Mouse (Mus musculus) adrenal gland, postnatal 36 days (tissue): ENCODE results near the gene Mien1. TPM values are rescaled to one million over a fixed set of nuclear protein-coding genes. Genes with fewer than 3 reads are reported as not detected.

Source experiments
- DNase-seq, 2 experiments: peaks; one replicate each; pipeline ENCODE4 v3.0.0; 2021; ENCODE audit warnings: mixed read lengths in 1 of 2
- total RNA-seq, 2 experiments: library from RNA; stranded (reverse); gene quantifications; 2 replicates each; pipeline ENCODE4 v1.2.3; 2021

Mien1 gene
- total RNA-seq, 2 experiments from 2014 or later: 84.0 to 84.2 TPM

DNA sequence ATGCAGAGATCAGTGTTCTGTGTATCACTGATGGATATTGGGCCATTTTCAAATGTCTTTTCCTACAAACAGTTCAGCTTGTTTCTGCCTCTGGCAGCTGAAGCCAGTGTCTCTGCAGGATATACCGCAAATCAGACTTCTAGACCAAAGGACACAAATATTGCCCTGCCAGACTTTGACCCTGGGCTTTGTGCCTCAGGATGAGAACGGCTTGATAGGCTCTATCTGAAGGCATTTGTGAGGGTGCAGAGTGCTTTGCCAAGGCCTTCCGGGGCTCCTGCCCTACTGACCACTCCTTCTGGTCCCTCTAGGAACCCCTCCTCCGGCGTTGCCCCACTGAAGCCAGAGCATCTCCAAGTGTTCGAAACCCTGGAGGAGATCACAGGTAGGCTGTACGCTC, 12.2 kb downstream of the Mien1 start:
- DNase-seq: no peak

DNA sequence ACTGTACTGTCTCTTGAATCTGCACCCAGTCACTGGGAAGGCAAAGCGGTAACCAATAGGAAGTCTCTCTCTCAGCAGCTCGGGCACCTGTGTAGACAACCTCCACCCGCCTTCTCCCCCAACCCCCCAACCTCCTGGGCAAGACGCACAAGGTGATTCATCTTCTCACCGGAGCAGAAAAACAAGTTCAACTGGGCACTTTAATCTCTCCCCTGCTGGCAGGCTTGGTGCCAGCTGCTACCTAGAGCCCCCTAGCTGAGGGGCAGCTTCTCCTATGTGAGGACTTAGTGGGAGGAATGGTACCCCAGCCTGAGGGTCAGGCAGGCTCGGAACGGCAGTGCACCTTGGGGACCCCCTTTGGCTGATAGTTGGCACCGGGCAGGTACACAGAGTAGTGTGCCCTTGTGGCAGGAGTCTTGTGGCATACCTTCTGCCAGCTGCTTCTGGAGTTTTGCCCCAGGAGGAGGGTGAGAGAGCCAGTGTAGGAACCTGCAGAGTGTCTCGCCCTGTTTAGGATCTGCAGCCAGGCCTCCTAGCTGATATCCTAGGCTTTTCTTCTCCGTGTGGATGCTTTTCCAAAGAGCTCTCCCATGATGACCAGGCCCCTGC, 19.7 kb downstream of the Mien1 start:
- no peak for DNase-seq

DNA sequence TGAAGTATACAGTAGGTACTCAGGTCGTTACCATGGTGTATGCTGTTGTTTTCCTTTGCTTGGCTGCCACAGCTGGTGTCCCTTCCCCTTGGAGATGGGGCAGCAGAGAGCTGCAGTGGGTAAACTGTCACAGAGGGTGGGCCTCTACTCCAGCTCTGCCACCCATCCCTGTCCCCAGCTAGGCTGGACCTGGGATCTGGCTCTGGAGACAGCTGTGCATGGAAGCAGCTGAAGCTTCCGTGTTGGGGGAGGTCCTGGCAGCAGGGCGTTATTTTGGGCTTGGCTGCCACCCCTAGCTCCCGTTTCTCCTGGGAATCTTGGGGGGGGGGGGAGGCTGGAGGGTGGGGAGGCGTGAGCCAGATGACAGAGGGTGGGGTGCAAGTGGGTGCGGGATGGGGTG, 20.5 kb downstream of the Mien1 start:
- no peak for DNase-seq

DNA sequence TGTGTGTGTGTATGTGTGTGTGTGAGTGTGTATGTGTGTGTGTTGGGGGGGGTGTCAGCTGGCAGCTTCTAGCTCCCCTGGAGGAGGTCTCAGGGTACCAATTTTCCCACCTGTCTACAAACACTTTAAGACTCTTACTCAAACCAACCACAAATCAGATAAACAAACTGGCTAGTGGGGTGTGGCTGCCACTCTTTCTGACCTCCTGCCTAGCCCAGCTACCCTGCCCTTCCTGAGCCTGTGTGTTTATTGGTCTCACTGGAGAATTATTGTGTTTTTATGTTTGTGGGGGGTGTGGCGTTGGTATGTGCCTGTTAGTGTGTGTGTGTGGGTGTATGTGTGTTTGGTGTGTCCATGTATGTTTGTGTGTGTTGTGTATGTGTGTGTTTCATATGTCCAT, 21.7 kb downstream of the Mien1 start:
- DNase-seq: no peak

DNA sequence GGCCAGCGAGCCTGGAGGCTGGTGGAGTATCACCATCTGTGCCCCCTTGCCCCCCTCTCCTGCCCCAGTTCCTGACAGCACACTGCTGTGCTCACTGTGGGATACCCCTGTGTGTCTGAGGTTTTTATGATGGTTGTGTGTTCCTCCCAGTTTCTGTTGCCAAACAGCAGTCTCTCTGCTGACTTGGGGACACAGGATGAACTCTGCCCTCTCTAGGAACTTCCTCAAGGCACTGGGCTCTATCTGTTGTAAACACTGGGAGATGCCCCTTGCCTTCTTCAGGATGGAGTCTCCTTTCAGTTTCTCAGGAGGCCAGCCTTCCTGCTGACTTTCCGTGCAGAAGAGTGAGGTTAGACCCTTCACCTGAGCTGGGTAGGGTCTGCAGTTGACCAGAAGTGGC, 24.6 kb downstream of the Mien1 start:
- DNase-seq: no peak

DNA sequence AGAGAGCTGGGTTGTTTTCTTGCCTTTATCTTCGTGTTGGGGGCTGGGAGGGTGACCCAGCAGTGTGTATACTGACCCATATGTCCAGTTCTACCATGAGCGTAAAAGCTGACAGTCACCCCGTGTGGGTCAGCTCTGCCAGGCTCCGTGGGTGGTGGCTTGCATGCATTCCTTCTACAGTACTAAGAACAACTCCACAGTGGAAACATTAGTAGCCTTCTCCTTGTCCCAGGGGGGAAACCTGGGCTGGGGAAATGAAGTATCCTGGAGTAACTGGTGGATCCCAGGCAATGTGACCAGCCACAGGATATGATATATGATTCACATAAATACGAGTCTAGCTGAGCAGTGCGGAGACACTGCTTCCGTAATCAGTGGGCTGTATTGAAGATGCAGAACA, 25.1 kb downstream of the Mien1 start:
- no peak for DNase-seq

DNA sequence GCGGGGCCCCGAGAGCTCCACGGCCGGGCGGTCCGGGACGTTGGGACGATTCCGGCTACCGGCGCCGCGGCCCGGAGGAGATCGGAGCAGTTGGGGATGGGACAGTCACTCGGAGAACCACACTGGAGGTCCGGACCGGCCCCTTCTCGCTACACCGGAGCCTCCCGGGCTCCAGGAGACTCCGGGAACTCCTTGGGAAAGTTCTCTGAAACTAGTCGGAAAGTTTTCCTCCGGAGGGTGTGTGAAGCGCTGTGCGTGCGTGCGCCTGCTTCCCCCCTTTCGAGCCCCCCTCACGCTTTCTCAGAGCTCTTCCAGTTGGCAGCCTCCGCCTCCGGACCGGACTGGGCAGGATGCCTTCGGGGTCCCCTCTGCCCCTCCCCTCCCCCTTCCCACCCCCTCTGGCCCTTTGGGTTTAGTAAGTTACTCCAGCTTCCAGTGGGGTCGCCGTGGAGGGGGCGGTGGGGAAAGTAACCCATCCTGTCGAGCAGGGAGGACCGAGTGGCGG, 25.9 kb downstream of the Mien1 start:
- DNase-seq: peak; percentile 28 to 53

DNA sequence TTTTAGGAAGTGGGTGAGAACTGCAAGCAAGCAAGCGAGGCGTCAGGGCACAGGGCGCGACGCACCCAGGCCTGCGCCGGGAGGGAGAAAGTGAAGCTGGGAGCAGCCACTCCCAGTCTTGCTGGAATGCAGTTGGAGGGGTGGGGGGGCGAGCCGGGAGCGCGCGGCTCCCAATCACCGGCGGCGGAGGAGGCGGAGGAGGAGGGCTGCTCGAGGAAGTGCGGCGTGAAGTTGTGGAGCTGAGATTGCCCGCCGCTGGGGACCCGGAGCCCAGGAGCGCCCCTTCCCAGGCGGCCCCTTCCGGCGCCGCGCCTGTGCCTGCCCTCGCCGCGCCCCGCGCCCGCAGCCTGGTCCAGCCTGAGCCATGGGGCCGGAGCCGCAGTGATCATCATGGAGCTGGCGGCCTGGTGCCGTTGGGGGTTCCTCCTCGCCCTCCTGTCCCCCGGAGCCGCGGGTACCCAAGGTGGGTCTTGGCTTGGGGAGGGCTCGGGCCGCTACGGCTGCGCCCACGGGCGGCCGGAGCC, 26.5 kb downstream of the Mien1 start, which contains the start of gene Erbb2:
TSS of gene Erbb2 (plus strand) at position 198 of the 524 bp plus-strand sequence.
- peak; percentile 72 to 81 for DNase-seq

DNA sequence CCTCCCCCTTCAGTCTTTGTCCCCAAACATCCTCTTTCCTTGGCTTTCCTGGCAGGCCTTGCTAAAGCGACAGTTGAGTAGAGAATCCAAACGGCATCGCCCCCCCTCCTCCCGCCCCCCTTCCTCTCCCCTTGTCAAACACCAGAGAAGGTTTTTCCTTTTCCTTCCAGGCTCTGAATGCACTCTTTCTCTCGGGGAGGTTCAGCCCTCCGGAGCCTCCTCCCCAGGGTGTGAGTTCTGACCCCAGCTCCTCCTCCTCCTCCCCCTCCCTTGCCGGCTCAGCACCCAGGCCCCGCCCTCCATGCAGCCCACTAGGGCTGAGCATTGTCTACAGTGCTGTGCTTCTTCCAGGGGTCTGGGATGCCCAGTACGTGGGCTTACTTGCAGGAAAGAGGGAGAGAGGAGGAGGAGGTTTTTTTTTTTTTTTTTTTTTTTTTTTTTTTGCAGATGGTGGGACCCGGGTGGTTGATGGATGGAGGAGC, 29.4 kb downstream of the Mien1 start:
- no peak for DNase-seq

DNA sequence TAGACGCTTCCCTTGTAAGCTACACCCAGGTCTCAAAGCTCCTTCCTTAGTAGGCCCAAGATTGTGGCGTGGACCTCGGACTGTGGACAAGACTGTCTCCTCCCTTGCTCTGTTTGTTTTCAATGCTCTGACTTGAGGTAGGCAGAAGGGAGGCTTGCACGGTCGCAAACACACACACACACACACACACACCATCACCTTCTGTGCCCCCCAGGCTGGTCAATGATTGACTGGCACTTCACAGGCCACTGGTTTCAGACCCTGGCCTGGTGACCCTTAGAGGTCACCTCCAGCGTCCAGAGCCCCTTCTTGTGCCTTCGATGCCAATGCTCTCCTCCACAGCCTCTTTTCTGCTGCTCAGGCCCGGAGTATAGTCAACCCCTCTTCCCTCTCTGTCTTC, 29.9 kb downstream of the Mien1 start:
- DNase-seq: no peak

DNA sequence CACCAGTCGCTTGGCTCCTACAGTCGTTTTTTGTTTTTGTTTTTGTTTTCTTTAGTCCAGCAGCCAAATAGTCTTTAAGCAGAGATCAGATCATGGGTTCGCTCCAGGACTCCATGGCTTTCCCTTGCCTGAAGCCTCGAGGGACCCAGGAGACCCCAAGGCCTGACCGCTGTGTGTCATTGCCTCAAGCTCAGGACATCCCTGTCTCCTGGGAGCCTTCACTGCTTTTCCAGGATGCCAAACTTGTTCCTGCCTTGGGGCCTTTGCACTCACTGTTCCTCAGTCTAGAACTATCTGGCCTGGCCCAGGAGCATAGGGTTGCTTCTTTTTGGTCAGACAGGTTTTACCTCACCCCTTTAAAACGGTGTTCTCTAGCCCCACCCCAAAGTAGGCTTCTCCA, 32.2 kb downstream of the Mien1 start:
- no peak for DNase-seq

DNA sequence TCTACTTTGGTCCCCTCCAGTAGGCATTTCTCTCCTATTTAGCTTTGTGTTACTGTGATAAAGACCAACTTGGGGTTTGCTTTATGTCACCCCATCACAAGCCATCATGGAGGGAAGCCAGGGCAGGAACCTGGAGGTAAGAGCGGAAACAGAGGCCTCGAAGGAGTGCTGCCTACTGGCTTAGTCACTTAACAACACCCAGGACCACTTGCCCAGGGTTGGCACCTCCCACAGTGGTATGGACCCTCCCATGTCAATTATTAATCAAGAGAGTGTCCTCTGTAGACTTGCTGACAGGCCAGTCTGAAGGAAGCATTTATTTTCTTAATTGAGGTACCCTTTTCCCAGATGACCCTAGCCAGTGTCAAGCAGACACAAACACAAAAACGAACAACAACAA, 38.0 kb downstream of the Mien1 start:
- no peak for DNase-seq

DNA sequence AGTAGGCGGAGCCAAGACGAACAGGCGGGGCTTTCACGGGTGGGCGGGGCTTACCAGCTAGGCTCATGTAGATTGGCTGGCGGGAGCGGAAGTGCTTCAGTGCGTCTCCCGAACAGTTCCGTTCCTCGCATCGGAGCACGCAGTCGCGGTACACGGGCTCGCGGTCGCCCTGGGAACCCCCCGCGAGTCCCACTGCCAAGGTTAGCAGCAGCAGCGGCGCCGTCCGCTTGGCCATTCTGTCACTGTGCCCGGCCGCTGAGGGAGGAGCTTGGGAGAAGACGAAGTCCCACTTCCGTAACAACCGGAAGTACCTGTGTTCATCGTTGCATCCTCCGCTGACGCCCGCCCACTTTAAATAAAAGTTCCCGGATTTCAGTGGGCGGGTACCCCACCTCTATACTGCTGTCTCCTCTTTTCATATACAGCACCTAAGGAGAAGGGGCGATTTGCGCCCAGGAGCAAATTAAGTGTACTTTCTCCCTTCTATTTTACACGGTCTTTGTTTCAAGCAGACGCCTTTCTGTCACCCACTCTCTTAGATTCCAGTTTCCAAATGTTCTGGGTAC, 38.5 kb downstream of the Mien1 start, which contains the start of gene Pgap3:
TSS of gene Pgap3 (minus strand) at position 330 of the 566 bp plus-strand sequence.
- peak; percentile 83 to 88 for DNase-seq

DNA sequence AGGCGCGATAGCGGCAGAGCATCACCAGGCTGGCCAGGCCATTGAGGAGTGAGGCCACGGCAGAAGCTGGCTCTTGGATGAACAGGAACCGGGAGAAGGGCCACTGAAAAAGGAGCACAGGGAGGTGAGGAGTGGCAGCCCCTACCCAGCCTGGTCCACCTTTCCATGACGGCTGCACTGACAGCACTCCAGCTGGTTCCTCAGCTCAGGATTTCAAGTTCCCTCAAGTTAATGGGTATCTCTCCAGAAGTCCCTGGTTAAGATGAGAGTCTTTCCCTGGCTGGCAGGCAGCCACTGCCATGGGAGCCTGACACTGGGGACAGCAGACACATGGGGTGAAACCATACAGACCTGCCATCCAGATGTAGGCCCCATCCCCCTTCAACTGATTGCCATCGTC, 40.8 kb downstream of the Mien1 start:
- DNase-seq: no peak

DNA sequence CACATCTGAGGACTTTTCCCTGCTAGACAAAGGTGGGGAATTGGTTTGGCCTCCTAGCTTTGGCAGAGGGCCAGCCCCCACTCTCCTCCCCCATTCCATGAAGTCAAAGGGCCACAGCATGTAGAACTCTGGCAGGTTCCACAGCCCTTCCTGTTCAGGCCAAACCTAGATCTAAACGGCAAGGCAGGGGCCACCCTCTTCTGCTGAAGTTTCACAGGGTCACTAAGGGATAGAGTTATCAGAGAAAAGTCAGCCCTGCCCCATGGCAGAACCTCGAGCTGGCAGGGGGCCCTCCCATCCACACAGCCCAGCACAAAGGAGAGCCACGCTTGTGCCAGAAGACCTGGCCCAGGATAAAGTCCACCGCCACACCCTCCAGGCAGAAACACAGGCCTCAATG, 43.8 kb downstream of the Mien1 start:
- DNase-seq: no peak

DNA sequence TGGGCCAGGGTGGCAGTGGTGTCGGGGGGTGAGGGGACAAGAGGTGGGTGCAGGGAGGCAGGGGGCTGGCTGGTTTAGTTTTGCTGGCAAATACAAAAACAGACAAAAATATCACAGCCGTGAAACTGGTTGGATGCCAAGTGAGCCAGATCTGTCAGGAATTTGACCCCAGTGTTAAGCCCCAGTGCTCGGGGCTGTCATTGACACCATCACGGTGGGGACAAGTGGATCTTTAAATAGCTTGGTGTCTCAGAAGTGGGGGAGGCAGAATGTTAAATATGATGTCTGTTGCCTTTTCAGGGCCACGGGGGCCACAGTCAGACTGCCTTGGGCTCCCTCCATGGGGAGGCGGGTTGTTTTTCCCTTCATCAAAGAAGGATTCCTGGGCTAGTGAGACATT, 44.5 kb downstream of the Mien1 start:
- no peak for DNase-seq

DNA sequence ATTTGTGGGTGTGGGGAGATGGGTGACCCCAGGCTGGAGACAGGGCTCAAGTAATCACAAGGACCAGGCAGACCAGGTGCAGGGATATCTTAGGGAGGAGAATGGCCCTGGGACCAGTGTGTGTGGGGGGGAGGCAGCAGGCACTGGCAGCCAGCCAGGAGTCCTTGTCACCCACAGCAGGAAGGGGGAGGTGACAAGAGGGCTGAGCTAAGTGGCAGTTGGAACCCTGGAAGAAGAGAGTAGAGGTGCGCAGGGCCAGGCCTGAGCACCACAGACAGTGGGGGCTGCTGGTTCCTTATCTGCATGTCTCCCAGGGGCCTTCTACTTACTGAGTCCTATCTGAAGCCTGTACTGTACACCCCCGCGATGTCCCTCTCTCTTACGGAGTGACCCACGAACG, 45.5 kb downstream of the Mien1 start:
- peak; percentile 41 to 43 for DNase-seq

DNA sequence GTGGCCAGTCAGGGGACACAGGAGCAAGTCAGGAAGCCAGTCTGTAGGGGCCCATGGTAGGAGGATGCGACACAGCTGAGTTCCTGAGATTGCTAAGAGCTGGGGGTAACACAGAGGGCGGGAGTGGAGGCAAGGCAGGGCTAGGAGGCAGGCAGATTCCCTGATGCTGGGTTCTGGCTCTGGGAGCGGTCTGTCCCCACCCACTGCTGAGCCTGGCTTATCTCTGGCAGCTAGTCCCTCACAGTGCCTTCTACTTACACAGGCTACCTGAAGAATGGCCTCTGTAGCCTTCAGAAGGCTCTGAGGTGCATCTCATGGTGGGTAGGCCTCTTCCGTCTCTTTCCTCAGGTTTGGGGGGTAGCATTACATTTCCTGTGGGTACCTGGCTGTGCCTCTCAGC, 46.1 kb downstream of the Mien1 start:
- no peak for DNase-seq

DNA sequence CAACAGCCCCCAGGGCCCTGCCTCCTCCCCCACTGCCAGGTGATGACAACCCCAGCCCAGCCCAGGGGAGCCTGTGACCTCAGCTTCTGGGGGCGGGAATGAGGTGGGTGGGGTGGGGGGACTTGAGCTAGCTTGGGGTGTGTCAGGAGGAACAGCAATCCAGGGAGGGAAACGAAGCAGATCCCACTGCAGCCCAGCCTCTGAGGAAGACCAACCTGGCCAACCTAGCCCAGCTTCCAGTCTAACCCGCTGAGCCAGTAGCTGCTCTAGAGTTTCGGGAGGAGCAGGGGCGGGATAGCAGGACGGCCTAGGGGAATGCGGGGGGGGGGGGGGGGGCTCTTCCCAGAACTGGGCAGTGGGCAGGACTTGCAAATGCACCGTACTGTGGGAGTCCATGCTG, 46.8 kb downstream of the Mien1 start:
- no peak for DNase-seq

DNA sequence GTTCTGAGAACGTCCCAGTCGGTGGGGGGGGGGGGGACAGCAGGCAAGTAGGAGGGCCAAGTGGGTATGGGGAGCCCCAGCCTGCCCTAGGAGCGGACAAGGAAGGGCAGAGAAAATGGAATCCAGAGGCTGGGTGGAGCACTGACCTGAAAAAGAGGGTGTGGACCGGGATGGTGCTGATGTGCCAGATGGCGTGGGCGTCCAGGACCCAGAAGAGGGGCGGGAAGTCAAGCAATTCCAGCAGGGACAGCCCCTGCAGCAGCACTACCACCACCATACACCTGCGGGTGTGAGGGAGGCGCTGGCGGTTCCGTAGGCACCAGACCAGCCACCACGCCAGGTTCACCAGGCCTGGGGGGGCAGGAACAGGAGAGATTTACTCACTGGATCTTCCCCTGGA, 48.6 kb downstream of the Mien1 start:
- DNase-seq: no peak

DNA sequence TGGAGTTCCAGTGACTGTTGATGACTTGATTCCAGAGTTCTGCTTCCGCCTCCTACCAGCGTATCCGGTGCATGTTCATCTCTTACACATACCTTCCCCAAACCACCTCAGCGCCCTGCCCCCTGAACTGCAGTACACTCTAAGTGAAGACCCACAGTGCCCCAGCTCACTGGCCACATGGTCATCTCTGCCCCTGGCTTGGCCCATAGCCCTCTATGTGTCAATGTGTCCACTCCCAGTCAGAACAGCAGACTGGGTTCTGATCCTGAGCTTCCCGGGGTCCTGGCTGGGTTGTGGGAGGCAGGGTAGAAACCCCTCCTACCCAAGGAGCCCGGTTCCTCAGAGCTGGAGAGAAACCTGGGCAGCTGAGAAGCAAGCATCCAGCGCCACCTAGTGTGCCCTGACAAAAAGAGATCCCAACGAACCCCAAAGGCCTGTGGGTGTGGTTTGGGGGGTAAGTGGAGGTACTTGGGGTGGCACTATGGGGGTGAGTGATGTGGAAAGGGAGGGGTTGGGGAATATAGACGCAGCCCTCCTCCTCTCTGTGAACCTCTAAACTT, 49.5 kb downstream of the Mien1 start:
- DNase-seq: peak; percentile 40 to 46

DNA sequence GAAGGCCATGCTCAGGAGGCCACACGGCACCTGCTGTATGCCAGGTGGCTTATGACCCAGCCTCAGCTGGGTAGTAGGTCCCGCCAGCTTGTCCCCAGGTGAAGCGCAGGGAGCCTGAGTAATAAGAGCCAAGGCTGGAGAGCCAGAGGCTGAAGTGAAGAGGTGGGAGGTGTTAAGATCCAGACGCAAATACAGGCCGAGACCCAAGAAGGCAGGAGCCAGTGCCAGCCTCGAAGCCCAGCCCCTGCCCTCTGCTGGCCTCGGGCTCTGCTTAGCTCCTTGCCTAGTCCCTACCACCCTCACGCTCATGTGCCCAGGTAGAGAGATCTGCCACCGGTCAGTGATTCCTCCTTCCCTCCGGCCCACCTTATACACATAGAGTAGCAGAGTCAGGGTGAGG, 50.5 kb downstream of the Mien1 start:
- no peak for DNase-seq
